ENCODE assay signal across 8 mouse cellular contexts in the genomic region with DNA sequence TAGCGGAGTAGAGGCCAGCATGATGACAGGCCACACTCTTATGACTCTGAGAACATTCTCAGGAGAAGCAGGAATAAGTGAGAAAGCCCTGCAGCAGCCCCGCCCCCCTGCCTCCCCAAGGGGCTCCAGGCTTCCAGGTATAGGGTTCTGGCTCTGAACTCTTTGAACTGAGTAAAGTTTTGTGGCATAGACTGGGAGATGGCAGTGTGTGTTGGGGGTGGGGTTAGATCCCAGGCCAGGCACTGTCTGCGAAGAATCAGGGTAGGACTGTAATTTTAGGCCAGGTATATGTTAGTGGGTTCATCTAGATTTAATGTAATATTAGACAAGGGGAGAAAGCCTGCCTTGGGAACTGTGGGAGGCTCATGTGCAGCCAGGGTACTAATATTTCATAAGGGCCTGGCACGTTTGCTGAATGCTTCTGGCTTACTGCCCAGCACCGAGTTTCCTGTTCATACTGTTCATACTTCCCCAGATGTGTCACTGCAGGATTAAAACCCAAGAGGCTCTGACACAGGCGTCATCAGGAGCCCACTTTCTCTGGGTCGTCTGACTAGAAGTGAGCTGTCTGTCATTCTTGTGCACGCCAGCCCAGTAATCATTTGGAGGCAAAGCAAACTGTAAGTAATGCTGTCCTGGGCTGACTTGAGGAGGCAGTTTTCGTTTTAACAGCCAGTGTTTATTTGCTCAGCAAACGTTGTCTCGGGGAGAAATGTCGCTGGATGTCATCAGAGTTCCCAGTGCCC. TPM values are rescaled to one million over a fixed set of nuclear protein-coding genes. Genes with fewer than 3 reads are reported as not detected.
DNase-seq lines count a peak whose midpoint lies in the region; ATAC-seq and TF ChIP-seq lines count a peak whose summit lies in the region.

A gene (plus strand): TSS at position 542 of the 746 bp plus-strand sequence.

- no peak for TF ChIP-seq POLR2A in heart, adult 2 months (IDR thresholded peaks at IDR 0.05; ENCODE audit: insufficient read depth, low read depth, low read length)

- peak; percentile 69; the same call in 1 of the 2 replicates for ATAC-seq in embryonic facial prominence, embryonic 12.5 days (ENCODE audit: insufficient number of reproducible peaks, insufficient read depth, low FRiP score, low TSS enrichment)
- peak; percentile 40; the same call in 1 of the 2 replicates for ATAC-seq in kidney, postnatal 0 days (replicated peaks; ENCODE audit: low FRiP score, low read depth)

- H3K9ac ChIP-seq in embryonic facial prominence, embryonic 12.5 days: no peak within 1 kb of the TSS
- peak within 1 kb of the TSS; percentile 45 for H3K9ac ChIP-seq in heart, adult 2 months (ENCODE audit: low read depth, low read length)
- H3K9ac ChIP-seq in kidney, postnatal 0 days (ENCODE audit: low read depth, low read length): no peak within 1 kb of the TSS

- H3K4me2 ChIP-seq in embryonic facial prominence, embryonic 12.5 days (replicated peaks): 0 out of 2 replicates have a peak within 1 kb of the TSS, but pooled peaks have one; percentile 8
- H3K4me2 ChIP-seq in kidney, postnatal 0 days (ENCODE audit: low read length): peak within 1 kb of the TSS; percentile 50

- 0 out of 2 replicates have a peak, but pooled peaks have one; percentile 47 for TF ChIP-seq EP300 in heart, adult 2 months (IDR thresholded peaks at IDR 0.05; ENCODE audit: insufficient read depth, low read depth, low read length)

- TF ChIP-seq CTCF in heart, adult 2 months (IDR thresholded peaks at IDR 0.05): no peak
- TF ChIP-seq CTCF in kidney, postnatal 0 days (IDR thresholded peaks at IDR 0.05; ENCODE audit: low read depth): no peak

- 42% methylated on average over 12 of the region's 12 CpGs for WGBS in embryonic facial prominence, embryonic 12.5 days
- WGBS in embryonic facial prominence, embryonic 10.5 days: 68% methylated on average over 12 of the region's 12 CpGs
- 15% methylated on average over 12 of the region's 12 CpGs for WGBS in heart, adult 2 months
- 21% methylated on average over 12 of the region's 12 CpGs for WGBS in kidney, postnatal 0 days

- no peaks in the 10 kb centered on the region for H3K9me3 ChIP-seq in embryonic facial prominence, embryonic 12.5 days
- H3K9me3 ChIP-seq in embryonic facial prominence, embryonic 10.5 days: no peaks in the 10 kb centered on the region
- no peaks in the 10 kb centered on the region for H3K9me3 ChIP-seq in kidney, postnatal 0 days (replicated peaks; ENCODE audit: low read length)

- H3K79me2 ChIP-seq in heart, adult 2 months (replicated peaks; ENCODE audit: control insufficient read depth, insufficient read depth, low read length): no peaks in the 10 kb centered on the region

- no peaks in the 10 kb centered on the region for H3K27me3 ChIP-seq in embryonic facial prominence, embryonic 12.5 days
- no peaks in the 10 kb centered on the region for H3K27me3 ChIP-seq in embryonic facial prominence, embryonic 10.5 days (replicated peaks; ENCODE audit: low read depth, poor library complexity, severe bottlenecking)
- no peaks in the 10 kb centered on the region for H3K27me3 ChIP-seq in heart, adult 2 months (ENCODE audit: control insufficient read depth, insufficient read depth, low read length)
- no peaks in the 10 kb centered on the region for H3K27me3 ChIP-seq in kidney, postnatal 0 days (ENCODE audit: insufficient read depth, low read length)

- no peak within 1 kb of the TSS for H3K4me3 ChIP-seq in embryonic facial prominence, embryonic 12.5 days
- no peak within 1 kb of the TSS for H3K4me3 ChIP-seq in embryonic facial prominence, embryonic 10.5 days
- peak within 1 kb of the TSS; percentile 45 for H3K4me3 ChIP-seq in heart, adult 2 months
- peak within 1 kb of the TSS; percentile 23; the same call in 1 of the 2 replicates for H3K4me3 ChIP-seq in kidney, postnatal 0 days (replicated peaks; ENCODE audit: low read depth, low read length)

- peaks cover 15% of the 10 kb centered on the region for H3K4me1 ChIP-seq in embryonic facial prominence, embryonic 12.5 days
- H3K4me1 ChIP-seq in embryonic facial prominence, embryonic 10.5 days: peaks cover 13% of the 10 kb centered on the region; the same call in 1 of the 2 replicates
- H3K4me1 ChIP-seq in heart, adult 2 months (ENCODE audit: control insufficient read depth, insufficient read depth, low read length): peaks cover 14% of the 10 kb centered on the region
- 0 out of 2 replicates have a peak, but pooled peaks cover 9% of the 10 kb centered on the region for H3K4me1 ChIP-seq in kidney, postnatal 0 days (replicated peaks; ENCODE audit: insufficient read depth, low read length)

- DNase-seq in embryonic facial prominence, embryonic 10.5 days (ENCODE audit: low spot score): no peak
- DNase-seq in adrenal gland, postnatal 25 days: peak; percentile 80
- peak; percentile 84 to 88 for DNase-seq in heart, adult 2 months
- DNase-seq in kidney, postnatal 0 days (ENCODE audit: low spot score): peak; percentile 87
- DNase-seq in lung, postnatal 4 days: peak; percentile 87 to 88
- DNase-seq in urinary bladder, postnatal 25 days (ENCODE audit: low spot score): peak; percentile 71
- DNase-seq in cerebellum, adult 9-10 months: no peak

- H3K36me3 ChIP-seq in embryonic facial prominence, embryonic 12.5 days: no peaks in the 10 kb centered on the region
- no peaks in the 10 kb centered on the region for H3K36me3 ChIP-seq in embryonic facial prominence, embryonic 10.5 days (replicated peaks)
- no peaks in the 10 kb centered on the region for H3K36me3 ChIP-seq in heart, adult 2 months (ENCODE audit: control insufficient read depth, insufficient read depth, low read length)
- H3K36me3 ChIP-seq in kidney, postnatal 0 days (ENCODE audit: insufficient read depth, low read length): no peaks in the 10 kb centered on the region

- H3K27ac ChIP-seq in embryonic facial prominence, embryonic 12.5 days: no peak within 1 kb of the TSS; the same call in 1 of the 2 replicates
- H3K27ac ChIP-seq in embryonic facial prominence, embryonic 10.5 days (replicated peaks): no peak within 1 kb of the TSS
- peak within 1 kb of the TSS; percentile 57 for H3K27ac ChIP-seq in heart, adult 2 months
- 0 out of 2 replicates have a peak within 1 kb of the TSS, but pooled peaks have one; percentile 34 for H3K27ac ChIP-seq in kidney, postnatal 0 days

- intact Hi-C loops in heart, adult 2 months (cut with DNase I): loop anchor here (5.0 to 10.0 kb wide), 3 partner anchors 43 to 153 kb away; no protein-coding TSS in a partner anchor

RNA-seq across cellular contexts. Expression of the gene that starts here (rescaled TPM):
- polyA plus RNA-seq in embryonic facial prominence, embryonic 12.5 days (2016; fragmentation: Nextera tagmentation; extraction: Ambion mirVana): 4.2 and 4.5 TPM in 2 replicates
- polyA plus RNA-seq in embryonic facial prominence, embryonic 10.5 days (2016; fragmentation: Nextera tagmentation; extraction: Ambion mirVana): 0.45 and 0.62 TPM in 2 replicates
- total RNA-seq in adrenal gland, postnatal 25 days (2021): 3.4 and 3.6 TPM in 2 replicates
- 1 to 10 TPM; 5.5 to 6.1 TPM for total RNA-seq in heart, adult 2 months (2021)
- polyA plus RNA-seq in heart, adult 2 months (2012; rRNA removed): 4.8 and 6.1 TPM in 2 replicates
- polyA plus RNA-seq in kidney, postnatal 0 days (2015; fragmentation: Nextera tagmentation; extraction: Ambion mirVana): 5.6 and 6.1 TPM in 2 replicates

Comparison
In these comparisons a context has a peak if more than half of its experiments do, and no peak if none do; other contexts are left out.
1. H3K27ac ChIP-seq: peak in heart, adult 2 months (single experiment) and kidney, postnatal 0 days (single experiment); none in embryonic facial prominence, embryonic 12.5 days (single experiment) and embryonic facial prominence, embryonic 10.5 days (single experiment).
2. H3K4me3 ChIP-seq: peak in heart, adult 2 months (single experiment) and kidney, postnatal 0 days (single experiment); none in embryonic facial prominence, embryonic 12.5 days (single experiment) and embryonic facial prominence, embryonic 10.5 days (single experiment).
3. DNase-seq: peak in adrenal gland, postnatal 25 days (single experiment), heart, adult 2 months (2 of 2), kidney, postnatal 0 days (single experiment), lung, postnatal 4 days (2 of 2) and urinary bladder, postnatal 25 days (single experiment); none in embryonic facial prominence, embryonic 10.5 days (single experiment) and cerebellum, adult 9-10 months (single experiment).